In genomic region chr2:103962349-103962748, GRCm38 (mm10) we compare ENCODE assay signal across 1 mouse cellular context.
TF ChIP-seq lines count a peak whose summit lies in the region.

No protein-coding gene starts in this region.

TF ChIP-seq in MEL, 35 proteins besides CTCF, POLR2A, EP300 and RAD21 (continued from another document):
- TF ChIP-seq TCF12 (IDR thresholded peaks at IDR 0.05; ENCODE audit: low read depth, low read length) (no peak), SIN3A (IDR thresholded peaks at IDR 0.05; ENCODE audit: low read length) (0 out of 2 replicates have a peak, but pooled peaks have one; percentile 42), HCFC1 (IDR thresholded peaks at IDR 0.05; ENCODE audit: low read depth, low read length) (no peak), JUND (IDR thresholded peaks at IDR 0.05; ENCODE audit: low read depth, low read length) (no peak), ELF1 (IDR thresholded peaks at IDR 0.05; ENCODE audit: low read depth, low read length) (no peak), NELFE (IDR thresholded peaks at IDR 0.05; ENCODE audit: low read depth, low read length) (no peak), NRF1 (IDR thresholded peaks at IDR 0.05; ENCODE audit: insufficient read depth, low read depth, low read length, poor library complexity, severe bottlenecking) (no peak), MAZ (IDR thresholded peaks at IDR 0.05; ENCODE audit: low read depth, low read length) (no peak), ZKSCAN1 (IDR thresholded peaks at IDR 0.05; ENCODE audit: low read depth, low read length) (no peak), SMC3 (IDR thresholded peaks at IDR 0.05; ENCODE audit: low read depth, low read length) (no peak), TBP (IDR thresholded peaks at IDR 0.05; ENCODE audit: low read depth, low read length) (no peak), RCOR1 (IDR thresholded peaks at IDR 0.05; ENCODE audit: low read depth, low read length) (peak; percentile 48; the same call in 1 of the 2 replicates), MYC (IDR thresholded peaks at IDR 0.05; ENCODE audit: low read depth, low read length) (peak; percentile 81), USF2 (IDR thresholded peaks at IDR 0.05; ENCODE audit: borderline replicate concordance in 1 of 2, insufficient read depth in 1 of 2, low read depth in 1 of 2, low read length in 2 of 2) (no peak), USF1 (IDR thresholded peaks at IDR 0.05; ENCODE audit: low read depth, low read length) (no peak), GATA1 (IDR thresholded peaks at IDR 0.05; ENCODE audit: low read depth, low read length) (peak; percentile 52; the same call in 1 of the 2 replicates), CHD1 (IDR thresholded peaks at IDR 0.05; ENCODE audit: low read depth, low read length) (no peak), BHLHE40 (IDR thresholded peaks at IDR 0.05; ENCODE audit: borderline replicate concordance, low read depth, low read length) (peak; percentile 39; the same call in 1 of the 2 replicates), ETS1 (IDR thresholded peaks at IDR 0.05; ENCODE audit: low read depth, low read length) (peak; percentile 70)
